Mouse (Mus musculus) left cerebral cortex, adult 6 months (tissue): ENCODE data around the gene Il22ra1. TPM values are rescaled to one million over a fixed set of nuclear protein-coding genes. Genes with fewer than 3 reads are reported as not detected.

ENCODE experiments used
- long read RNA-seq, 2 experiments: library from polyadenylated mRNA; unstranded; transcript quantifications; one replicate each; pipeline ENCODE4 v2.0.0; 2019 to 2020
- polyA plus RNA-seq: library from polyadenylated mRNA; unstranded; fragments of <200 nt; fragmentation: Nextera tagmentation; gene quantifications from 2 replicates; pipeline ENCODE4 v1.2.3, GENCODE M21; 2021

Il22ra1 gene
- not detected in 2 replicates for polyA plus RNA-seq
- long read RNA-seq, experiment 1, result 0 reads
- long read RNA-seq, experiment 2, result 0 reads

GRCm38 (mm10) chr4:135727817-135728216 is at the start of gene Il22ra1:
TSS of gene Il22ra1 (plus strand) at chr4:135728172.

GRCm38 (mm10) chr4:135685906-135686567 is 41.9 kb upstream of the Il22ra1 start, which contains the start of gene Ifnlr1:
TSS of gene Ifnlr1 (plus strand) at chr4:135686287.

GRCm38 (mm10) chr4:135759356-135759976 is 31.5 kb downstream of the Il22ra1 start, which contains the start of gene Myom3:
TSS of gene Myom3 (plus strand) at chr4:135759715.

Other genes with a start within 250 kb of the Il22ra1 start
- 0.47 and 1.4 TPM in 2 replicates for gene Stpg1, start 233.4 kb upstream of the Il22ra1 start, polyA plus RNA-seq
- 15.4 and 15.9 TPM in 2 replicates for gene Nipal3, start 233.1 kb upstream of the Il22ra1 start, polyA plus RNA-seq
- gene Grhl3, start 154.5 kb upstream of the Il22ra1 start, polyA plus RNA-seq, result 0.35 and 0.48 TPM in 2 replicates
- 0.03 TPM in 1 of 2 replicates, not detected in the other for gene Ifnlr1, start 41.9 kb upstream of the Il22ra1 start, polyA plus RNA-seq
- gene Myom3, start 31.5 kb downstream of the Il22ra1 start, polyA plus RNA-seq, result 0.77 and 1.3 TPM in 2 replicates
- 47.6 and 49.8 TPM in 2 replicates for gene Srsf10, start 127.6 kb downstream of the Il22ra1 start, polyA plus RNA-seq
- 42.4 and 47.8 TPM in 2 replicates for gene Pnrc2, start 145.7 kb downstream of the Il22ra1 start, polyA plus RNA-seq
- gene Cnr2, start 167.2 kb downstream of the Il22ra1 start, polyA plus RNA-seq, result 0.09 and 0.10 TPM in 2 replicates
- gene Fuca1, start 192.6 kb downstream of the Il22ra1 start, polyA plus RNA-seq, result 40.3 and 75.4 TPM in 2 replicates
- 76.6 and 102 TPM in 2 replicates for gene Hmgcl, start 218.3 kb downstream of the Il22ra1 start, polyA plus RNA-seq
- gene Gale, start 235.6 kb downstream of the Il22ra1 start, polyA plus RNA-seq, result 12.8 and 14.4 TPM in 2 replicates
- 34.5 and 75.6 TPM in 2 replicates for gene Lypla2, start 244.5 kb downstream of the Il22ra1 start, polyA plus RNA-seq